Mouse (Mus musculus) embryonic fibroblast, embryonic 13.5 days (primary cell): Measurements from ENCODE around the gene Wfdc3.

Experiments used
- CTCF ChIP-seq: IDR thresholded peaks from 2 replicates; pipeline ENCODE4 v1.5.1; 2011; ENCODE audit warnings: mild to moderate bottlenecking, control low read depth, low read length, moderate library complexity, borderline replicate concordance; ENCODE audit not compliant: insufficient read depth
- POLR2A ChIP-seq: IDR thresholded peaks from 2 replicates; pipeline ENCODE4 v1.6.1; 2011; ENCODE audit warnings: low read depth, mild to moderate bottlenecking, control low read depth, low read length, moderate library complexity

DNA sequence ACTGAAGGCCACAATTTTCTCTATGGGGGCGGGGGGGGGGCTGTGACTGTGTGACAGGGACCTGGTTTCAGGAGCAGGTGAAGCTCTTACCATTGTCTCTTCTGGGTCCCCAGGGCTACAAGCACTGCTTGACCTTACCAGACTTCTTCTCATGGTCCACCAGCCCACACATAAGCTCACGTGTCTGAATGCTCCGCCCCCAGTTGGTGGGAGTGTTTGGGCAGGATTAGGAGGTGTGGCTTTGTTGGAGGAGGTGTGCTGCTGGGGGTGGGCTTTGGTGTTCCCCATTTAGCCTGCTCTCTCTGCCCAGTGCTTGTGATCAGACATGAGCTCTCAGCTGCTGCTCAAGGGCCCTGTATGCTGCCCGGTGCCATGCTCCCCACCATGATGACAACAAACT is 22.5 kb downstream of the Wfdc3 start:
- no peak for TF ChIP-seq CTCF
- TF ChIP-seq POLR2A = no peak
